Mouse (Mus musculus): ENCODE data around the gene Cltc.

GRCm38 (mm10) chr11:86692546-86692945, 64.8 kb downstream of the Cltc start:
- TF ChIP-seq CTCF (IDR thresholded peaks at IDR 0.05; ENCODE audit: low read depth) (no peak), EP300 (optimal IDR thresholded peaks at IDR 0.05) (no peak)

Measured in stomach, postnatal 0 days (tissue).